ENCODE assay signal across 8 mouse cellular contexts in genomic region chr1:80756824-80757649, GRCm38 (mm10). TPM values are rescaled to one million over a fixed set of nuclear protein-coding genes. Genes with fewer than 3 reads are reported as not detected.
DNase-seq lines count a peak whose midpoint lies in the region; ATAC-seq and TF ChIP-seq lines count a peak whose summit lies in the region.

No protein-coding gene starts in this region.

- H3K9ac ChIP-seq in forebrain, embryonic 14.5 days (ENCODE audit: low read length) = no peak overlapping the region
- H3K9ac ChIP-seq in hindbrain, postnatal 0 days (replicated peaks; ENCODE audit: low read length) = peak overlapping the region; percentile 76; the same call in 1 of the 2 replicates

- no peaks in the 10 kb centered on the region for H3K9me3 ChIP-seq in forebrain, embryonic 14.5 days (replicated peaks; ENCODE audit: control insufficient read depth, low read length)
- 0 out of 2 replicates have a peak, but pooled peaks cover 5% of the 10 kb centered on the region for H3K9me3 ChIP-seq in hindbrain, postnatal 0 days (ENCODE audit: low read length)

- TF ChIP-seq CTCF in hindbrain, postnatal 0 days (IDR thresholded peaks at IDR 0.05; ENCODE audit: low read depth) = peak; percentile 51
- TF ChIP-seq CTCF in spleen, adult 2 months (IDR thresholded peaks at IDR 0.05; ENCODE audit: extremely low read depth, insufficient read depth, insufficient read length, insufficient replicate concordance) = no peak

- peak overlapping the region; percentile 95 for H3K4me2 ChIP-seq in forebrain, embryonic 14.5 days (ENCODE audit: low read length)
- peak overlapping the region; percentile 92 for H3K4me2 ChIP-seq in hindbrain, postnatal 0 days (ENCODE audit: low read depth, low read length)

- no peak for TF ChIP-seq POLR2A in spleen, adult 2 months (IDR thresholded peaks at IDR 0.05; ENCODE audit: low read depth, low read length)

- ATAC-seq in forebrain, embryonic 14.5 days = peak; percentile 49; the same call in 1 of the 2 replicates
- peak; percentile 83 for ATAC-seq in hindbrain, postnatal 0 days
- ATAC-seq in megakaryocyte-erythroid progenitor cell, adult 5-6 weeks (replicated peaks; ENCODE audit: low FRiP score, low TSS enrichment, poor library complexity, severe bottlenecking) = peak; percentile 69

- peak overlapping the region; percentile 54 for H3K4me3 ChIP-seq in forebrain, embryonic 14.5 days (ENCODE audit: low read depth, low read length)
- H3K4me3 ChIP-seq in hindbrain, postnatal 0 days (ENCODE audit: low read length) = peak overlapping the region; percentile 74
- H3K4me3 ChIP-seq in spleen, adult 2 months (ENCODE audit: extremely low read depth, insufficient read depth, insufficient read length) = peak overlapping the region; percentile 62

- peaks cover 12% of the 10 kb centered on the region; the same call in 1 of the 2 replicates for H3K27me3 ChIP-seq in forebrain, embryonic 14.5 days (replicated peaks; ENCODE audit: control insufficient read depth, insufficient read depth, low read length)
- no peaks in the 10 kb centered on the region for H3K27me3 ChIP-seq in hindbrain, postnatal 0 days (ENCODE audit: insufficient read depth, low read length)
- H3K27me3 ChIP-seq in spleen, adult 2 months (ENCODE audit: control insufficient read depth, insufficient read depth, low read length) = no peaks in the 10 kb centered on the region

- H3K4me1 ChIP-seq in forebrain, embryonic 14.5 days (ENCODE audit: control insufficient read depth, insufficient read depth, low read length) = peaks cover 4% of the 10 kb centered on the region
- peaks cover 10% of the 10 kb centered on the region; the same call in 1 of the 2 replicates for H3K4me1 ChIP-seq in hindbrain, postnatal 0 days (ENCODE audit: insufficient read depth, low read length)
- peaks cover 11% of the 10 kb centered on the region for H3K4me1 ChIP-seq in spleen, adult 2 months (ENCODE audit: control insufficient read depth, insufficient read depth, insufficient read length)

- no peaks in the 10 kb centered on the region for H3K36me3 ChIP-seq in forebrain, embryonic 14.5 days (ENCODE audit: control insufficient read depth, insufficient read depth, low read length)
- no peaks in the 10 kb centered on the region for H3K36me3 ChIP-seq in hindbrain, postnatal 0 days (ENCODE audit: insufficient read depth, low read length)
- H3K36me3 ChIP-seq in spleen, adult 2 months (ENCODE audit: control insufficient read depth, insufficient read depth, low read length) = 0 out of 2 replicates have a peak, but pooled peaks cover 2% of the 10 kb centered on the region

- peak; percentile 66 to 70 for DNase-seq in CD8-positive naive resting alpha-beta T cell, adult 2 months (ENCODE audit: low read depth in 2 of 2, low spot score in 2 of 2)
- peak; percentile 3 for DNase-seq in adipocyte (ENCODE audit: low spot score)
- DNase-seq in forebrain, embryonic 14.5 days (ENCODE audit: low spot score) = peak; percentile 56
- DNase-seq in hindbrain, postnatal 0 days (ENCODE audit: low spot score) = peak; percentile 70
- DNase-seq in left cerebral cortex, postnatal 36 days (ENCODE audit: low spot score in 2 of 2) = peak; percentile 4 to 7
- DNase-seq in spleen, adult 2 months (ENCODE audit: low read depth in 1 of 2, low spot score in 2 of 2) = peak; percentile 18 to 67
- DNase-seq in urinary bladder, postnatal 4 days (ENCODE audit: low spot score in 2 of 2) = no peak

- intact Hi-C loops in left cerebral cortex, postnatal 36 days (cut with DNase I) = no loop called here

- 7% methylated on average over 14 of the region's 14 CpGs for WGBS in forebrain, embryonic 14.5 days
- WGBS in hindbrain, postnatal 0 days = 5% methylated on average over 14 of the region's 14 CpGs
- WGBS in spleen, adult 2 months = 2% methylated on average over 14 of the region's 14 CpGs

- no peak overlapping the region for H3K27ac ChIP-seq in forebrain, embryonic 14.5 days (ENCODE audit: low read depth, low read length)
- H3K27ac ChIP-seq in hindbrain, postnatal 0 days = peak overlapping the region; percentile 81
- H3K27ac ChIP-seq in spleen, adult 2 months (ENCODE audit: insufficient read depth, low read length) = peak overlapping the region; percentile 28

RNA-seq across cellular contexts. Expression of gene Dock10, which starts 1.3 kb away (rescaled TPM):
- 1.6 and 1.9 TPM in 2 replicates for polyA plus RNA-seq in forebrain, embryonic 14.5 days (2014; fragmentation: Nextera tagmentation; extraction: Ambion mirVana)
- total RNA-seq in hindbrain, postnatal 0 days (2014; rRNA removed) = 14.2 and 21.6 TPM in 2 replicates
- polyA plus RNA-seq in hindbrain, postnatal 0 days (2015; fragmentation: Nextera tagmentation; extraction: Ambion mirVana) = 4.8 and 6.1 TPM in 2 replicates
- 10 to 100 TPM; 24.4 to 36.4 TPM for total RNA-seq in left cerebral cortex, postnatal 36 days (2021)
- total RNA-seq in megakaryocyte-erythroid progenitor cell, adult 5-6 weeks (2014; fragmentation: Nextera tagmentation) = 80.7 and 87.3 TPM in 2 replicates
- total RNA-seq in megakaryocyte-erythroid progenitor cell, adult 5-6 weeks (2017) = 60.1 and 74.3 TPM in 2 replicates
- polyA plus RNA-seq in spleen, adult 2 months (2012; rRNA removed) = 24.5 and 28.5 TPM in 2 replicates

Comparison
In these comparisons a context has a peak if more than half of its experiments do, and no peak if none do; other contexts are left out.
1. DNase-seq: peak in CD8-positive naive resting alpha-beta T cell, adult 2 months (2 of 2), adipocyte (single experiment), forebrain, embryonic 14.5 days (single experiment), hindbrain, postnatal 0 days (single experiment), left cerebral cortex, postnatal 36 days (2 of 2) and spleen, adult 2 months (2 of 2); none in urinary bladder, postnatal 4 days (0 of 2).
2. Peak in every context shown above with its lines, with median percentiles within 50 percentile points of each other: ATAC-seq and H3K4me3 ChIP-seq.